In genomic region chr3:32527181-32527580, GRCm38 (mm10) we compare ENCODE assay signal across 31 mouse cellular contexts. TPM values are rescaled to one million over a fixed set of nuclear protein-coding genes. Genes with fewer than 3 reads are reported as not detected.
DNase-seq lines count a peak whose midpoint lies in the region; ATAC-seq and TF ChIP-seq lines count a peak whose summit lies in the region.
"Had no signal": no experiment of that assay in that cellular context is flagged by ENCODE, and none has a peak within 500 bp of the region (broad histone marks: within the 10 kb centered on the region; RNA-seq: fewer than 3 reads in every experiment).

No protein-coding gene starts in this region.

- WGBS in kidney, adult 2 months: 80% methylated on average over 4 of the region's 4 CpGs
- WGBS in liver, postnatal 0 days (ENCODE audit: insufficient replicate concordance): 68% methylated on average over 4 of the region's 4 CpGs
- WGBS in liver, embryonic 12.5 days (ENCODE audit: insufficient replicate concordance): 68% methylated on average over 4 of the region's 4 CpGs
- 47% methylated on average over 4 of the region's 4 CpGs for WGBS in large intestine, adult 2 months

- no peak overlapping the region for H3K4me2 ChIP-seq in liver, postnatal 0 days (ENCODE audit: low read depth, low read length)
- H3K4me2 ChIP-seq in liver, embryonic 12.5 days: no peak overlapping the region
- H3K4me2 ChIP-seq: embryonic facial prominence, embryonic 13.5 days; embryonic facial prominence, embryonic 15.5 days; forebrain, embryonic 13.5 days; forebrain, embryonic 15.5 days had no signal

- H3K27me3 ChIP-seq in kidney, adult 2 months (replicated peaks; ENCODE audit: control insufficient read depth, insufficient read depth, low read length): no peaks in the 10 kb centered on the region
- no peaks in the 10 kb centered on the region for H3K27me3 ChIP-seq in liver, postnatal 0 days (ENCODE audit: insufficient read depth, low read length)
- no peaks in the 10 kb centered on the region for H3K27me3 ChIP-seq in liver, embryonic 12.5 days (replicated peaks)
- H3K27me3 ChIP-seq: CH12.LX; embryonic facial prominence, embryonic 13.5 days; embryonic facial prominence, embryonic 15.5 days; forebrain, embryonic 13.5 days; forebrain, embryonic 15.5 days; Patski had no signal

- no peak for TF ChIP-seq POLR2A in kidney, adult 2 months (IDR thresholded peaks at IDR 0.05; ENCODE audit: low read depth, low read length)

- no peak overlapping the region for H3K27ac ChIP-seq in kidney, adult 2 months (ENCODE audit: insufficient read depth, low read depth, low read length)
- H3K27ac ChIP-seq in liver, postnatal 0 days (ENCODE audit: low read depth): peak overlapping the region; percentile 34; the same call in 1 of the 2 replicates
- H3K27ac ChIP-seq in liver, embryonic 12.5 days: no peak overlapping the region
- H3K27ac ChIP-seq: embryonic facial prominence, embryonic 13.5 days; embryonic facial prominence, embryonic 15.5 days; forebrain, embryonic 13.5 days; forebrain, embryonic 15.5 days had no signal

- H3K36me3 ChIP-seq in kidney, adult 2 months (ENCODE audit: control insufficient read depth, insufficient read depth, low read length): no peaks in the 10 kb centered on the region; the same call in 1 of the 2 replicates
- peaks cover 7% of the 10 kb centered on the region; the same call in 1 of the 2 replicates for H3K36me3 ChIP-seq in liver, postnatal 0 days (replicated peaks; ENCODE audit: insufficient read depth, low read length)
- peaks cover 35% of the 10 kb centered on the region for H3K36me3 ChIP-seq in liver, embryonic 12.5 days

- H3K9me3 ChIP-seq in liver, postnatal 0 days (ENCODE audit: low read length): peaks cover 6% of the 10 kb centered on the region; the same call in 1 of the 2 replicates
- peaks cover 9% of the 10 kb centered on the region for H3K9me3 ChIP-seq in liver, embryonic 12.5 days (replicated peaks)
- H3K9me3 ChIP-seq: embryonic facial prominence, embryonic 15.5 days; forebrain, embryonic 15.5 days had no signal

- ATAC-seq in liver, postnatal 0 days: no peak
- no peak for ATAC-seq in liver, embryonic 12.5 days
- ATAC-seq in erythroblast, adult 5-6 weeks (replicated peaks; ENCODE audit: low FRiP score, poor library complexity, severe bottlenecking): no peak
- ATAC-seq: activated CD4-positive, CD25-positive, alpha-beta regulatory T cell, adult 4 months; CD4-positive, CD25-positive, alpha-beta regulatory T cell, adult 4 months; forebrain, embryonic 13.5 days; forebrain, embryonic 15.5 days; Patski had no signal

- H3K9ac ChIP-seq in liver, postnatal 0 days (replicated peaks): no peak overlapping the region
- H3K9ac ChIP-seq in liver, embryonic 12.5 days: no peak overlapping the region
- H3K9ac ChIP-seq: embryonic facial prominence, embryonic 13.5 days; embryonic facial prominence, embryonic 15.5 days; forebrain, embryonic 13.5 days; forebrain, embryonic 15.5 days had no signal

- TF ChIP-seq CTCF in kidney, adult 2 months (conservative IDR thresholded peaks at IDR 0.05; ENCODE audit: insufficient read depth, insufficient read length, low read depth, low read length): no peak
- no peak for TF ChIP-seq CTCF in liver, postnatal 0 days (IDR thresholded peaks at IDR 0.05; ENCODE audit: low read depth)

- TF ChIP-seq EP300 in liver, postnatal 0 days (IDR thresholded peaks at IDR 0.05; ENCODE audit: low read depth): no peak

- peak; percentile 68 for DNase-seq in heart, adult 11 months
- no peak for DNase-seq in heart, adult 8-10 months (ENCODE audit: low spot score)
- DNase-seq in kidney, adult 2 months: peak; percentile 18
- DNase-seq in kidney, postnatal 14 days: no peak
- DNase-seq in liver, postnatal 0 days: no peak
- DNase-seq in large intestine, adult 2 months (ENCODE audit: low read depth, low spot score): peak; percentile 67
- DNase-seq: adrenal gland, adult 8-10 months; adrenal gland, postnatal 14 days; B cell, adult 2 months; cerebellum, adult 11 months; cerebellum, adult 18-20 months; cerebellum, adult 8-10 months; cerebellum, adult 9-11 months; cerebellum, postnatal 14 days; cerebellum, postnatal 36 days; embryo, embryonic 11 days had no signal

- H3K4me1 ChIP-seq in kidney, adult 2 months (ENCODE audit: control insufficient read depth, insufficient read depth, low read length): no peaks in the 10 kb centered on the region; the same call in 1 of the 2 replicates
- H3K4me1 ChIP-seq in liver, postnatal 0 days (ENCODE audit: insufficient read depth): no peaks in the 10 kb centered on the region
- peaks cover 28% of the 10 kb centered on the region for H3K4me1 ChIP-seq in liver, embryonic 12.5 days
- H3K4me1 ChIP-seq: embryonic facial prominence, embryonic 13.5 days had no signal

- no peak overlapping the region for H3K4me3 ChIP-seq in kidney, adult 2 months (ENCODE audit: insufficient read depth, low read depth, low read length)
- H3K4me3 ChIP-seq in liver, postnatal 0 days (ENCODE audit: low read depth, low read length): no peak overlapping the region
- H3K4me3 ChIP-seq in liver, embryonic 12.5 days: no peak overlapping the region
- H3K4me3 ChIP-seq: embryonic facial prominence, embryonic 13.5 days; embryonic facial prominence, embryonic 15.5 days; forebrain, embryonic 13.5 days; forebrain, embryonic 15.5 days had no signal

RNA-seq across cellular contexts. Expression of gene Mfn1, which starts 2.1 kb away (rescaled TPM):
- 100 to 1,000 TPM; 446 to 480 (median 447) TPM for total RNA-seq in heart, adult 8-10 months (2022)
- polyA plus RNA-seq in kidney, adult 2 months (2012; rRNA removed): 19.9 and 26.4 TPM in 2 replicates
- 19.5 and 21.7 TPM in 2 replicates for polyA plus RNA-seq in liver, postnatal 0 days (2015; fragmentation: Nextera tagmentation; extraction: Ambion mirVana)
- 28.0 and 33.4 TPM in 2 replicates for polyA plus RNA-seq in liver, embryonic 12.5 days (2016; fragmentation: Nextera tagmentation; extraction: Ambion mirVana)
- polyA plus RNA-seq in large intestine, adult 2 months (2012; rRNA removed): 9.8 and 12.7 TPM in 2 replicates
- 6.7 and 28.6 TPM in 2 replicates for total RNA-seq in erythroblast, adult 5-6 weeks (2015; ENCODE audit: low replicate concordance)
- 37.8 and 40.3 TPM in 2 replicates for total RNA-seq in erythroblast, adult 5-6 weeks (2017; ENCODE audit: low replicate concordance)

RNA-seq across cellular contexts. Expression of gene Zfp639, which starts 17.1 kb away (rescaled TPM):
- 10 to 100 TPM; 21.3 to 30.0 (median 25.8) TPM for total RNA-seq in heart, adult 8-10 months (2022)
- polyA plus RNA-seq in kidney, adult 2 months (2012; rRNA removed): 19.6 and 20.2 TPM in 2 replicates
- polyA plus RNA-seq in liver, postnatal 0 days (2015; fragmentation: Nextera tagmentation; extraction: Ambion mirVana): 13.5 and 14.0 TPM in 2 replicates
- polyA plus RNA-seq in liver, embryonic 12.5 days (2016; fragmentation: Nextera tagmentation; extraction: Ambion mirVana): 29.8 and 31.8 TPM in 2 replicates
- 14.9 and 16.1 TPM in 2 replicates for polyA plus RNA-seq in large intestine, adult 2 months (2012; rRNA removed)
- 14.4 and 20.3 TPM in 2 replicates for total RNA-seq in erythroblast, adult 5-6 weeks (2015; ENCODE audit: low replicate concordance)
- 10.3 and 11.2 TPM in 2 replicates for total RNA-seq in erythroblast, adult 5-6 weeks (2017; ENCODE audit: low replicate concordance)

RNA-seq across cellular contexts. Expression of gene Kcnmb3, which starts 35.1 kb away (rescaled TPM):
- total RNA-seq in heart, adult 8-10 months (2022): not detected
- polyA plus RNA-seq in kidney, adult 2 months (2012; rRNA removed): 0.05 TPM in 1 of 2 replicates, not detected in the other
- polyA plus RNA-seq in liver, postnatal 0 days (2015; fragmentation: Nextera tagmentation; extraction: Ambion mirVana): not detected in 2 replicates
- not detected in 2 replicates for polyA plus RNA-seq in liver, embryonic 12.5 days (2016; fragmentation: Nextera tagmentation; extraction: Ambion mirVana)
- polyA plus RNA-seq in large intestine, adult 2 months (2012; rRNA removed): 0.06 TPM in 1 of 2 replicates, not detected in the other
- not detected in 2 replicates for total RNA-seq in erythroblast, adult 5-6 weeks (2015; ENCODE audit: low replicate concordance)
- not detected in 2 replicates for total RNA-seq in erythroblast, adult 5-6 weeks (2017; ENCODE audit: low replicate concordance)
- total RNA-seq: adrenal gland, adult 18-20 months; common myeloid progenitor, adult 5-6 weeks; G1E had no signal
- polyA plus RNA-seq: brain, embryonic 14.5 days; embryonic facial prominence, embryonic 11.5 days; embryonic facial prominence, embryonic 13.5 days; G1E; Patski had no signal

Comparison
In these comparisons a context has a peak if more than half of its experiments do, and no peak if none do; other contexts are left out.
1. DNase-seq: peak in heart, adult 11 months (single experiment), kidney, adult 2 months (single experiment) and large intestine, adult 2 months (single experiment); none in heart, adult 8-10 months (single experiment), kidney, postnatal 14 days (single experiment) and liver, postnatal 0 days (single experiment).